Mouse (Mus musculus) cerebellum, adult 11 months (tissue): ENCODE measurements at regions not wholly inside any gene's neighbourhood (a gene's known extent, or its start where the extent isn't known, plus 50 kb on each side); places are given as distances from the start of the nearest gene placed in this dataset.

ENCODE experiments used
- DNase-seq: peaks from one replicate; pipeline ENCODE4 v3.0.0; 2022

- DNase-seq = no peak
Measured at GRCm38 (mm10) chr16:91970461-91970860, 87.6 kb upstream of the Mrps6 start.

- no peak for DNase-seq
Measured at GRCm38 (mm10) chr16:91973183-91973582, 84.9 kb upstream of the Mrps6 start.

DNA sequence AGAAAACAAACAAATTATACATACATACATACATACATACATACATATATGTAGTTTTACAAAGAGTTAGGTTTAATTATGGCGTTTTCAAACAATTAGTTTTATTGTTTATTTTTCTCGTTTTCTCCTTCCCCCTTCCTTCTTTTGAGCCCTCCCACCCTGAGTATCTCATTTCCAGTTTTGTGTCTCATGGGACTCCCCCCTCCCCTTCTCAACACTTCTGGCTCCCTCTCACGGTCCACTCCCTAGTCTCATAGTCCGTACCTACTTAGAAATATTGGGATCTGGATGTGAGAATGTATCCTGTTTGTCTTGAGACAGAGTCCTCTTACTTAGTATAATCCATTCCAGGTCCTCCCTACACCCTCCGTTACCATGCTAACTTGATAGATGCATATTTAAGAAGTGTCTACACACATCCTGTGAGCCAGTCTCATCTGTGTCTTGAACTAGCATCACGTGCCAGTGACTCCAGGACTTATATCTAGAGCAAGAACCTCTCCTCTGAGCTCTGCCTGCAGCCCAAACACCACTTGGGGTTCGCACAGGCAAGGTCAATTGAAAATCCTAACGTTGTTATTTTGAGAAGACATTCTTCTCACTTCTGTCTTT, 81.8 kb upstream of the Mrps6 start:
- DNase-seq = no peak

DNA sequence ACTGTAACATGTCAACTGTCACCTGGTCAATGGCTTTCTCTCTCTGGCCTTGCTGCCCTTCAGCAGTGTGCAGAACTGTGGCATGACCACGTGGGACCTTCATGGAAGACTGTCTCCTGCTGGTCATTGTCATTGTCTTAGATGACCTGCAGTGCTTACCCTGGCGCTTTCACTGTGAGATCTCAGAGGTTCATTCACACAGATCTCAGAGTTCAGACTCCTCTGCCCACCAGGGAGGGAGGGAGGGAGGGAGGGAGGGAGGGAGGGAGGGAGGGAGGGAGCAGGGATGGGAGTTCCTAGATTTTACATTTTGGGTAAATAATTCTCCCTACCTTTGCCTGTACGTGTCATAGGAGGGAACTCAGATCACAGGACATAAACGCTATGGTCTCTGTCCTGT, 79.6 kb upstream of the Mrps6 start:
- no peak for DNase-seq

DNA sequence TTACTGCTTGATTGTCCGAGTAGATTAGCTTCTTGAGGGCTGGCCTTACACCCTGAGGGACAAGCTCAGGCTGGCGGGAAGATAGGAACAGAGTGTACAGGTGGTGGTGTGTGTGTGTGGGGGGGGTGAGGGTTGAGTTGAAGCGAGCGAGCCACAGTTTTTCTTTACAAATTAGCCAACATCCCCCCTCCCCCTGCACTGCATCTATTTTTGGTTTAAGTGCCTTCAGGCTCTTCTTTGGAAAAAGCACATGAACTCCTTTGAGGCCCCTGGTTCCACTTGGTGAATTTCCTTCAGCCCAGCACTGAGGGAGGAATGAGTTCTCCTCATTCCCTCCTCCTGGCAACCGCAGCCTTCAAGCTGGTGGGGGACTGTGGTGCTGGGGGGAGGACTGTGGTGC, 79.2 kb upstream of the Mrps6 start:
- DNase-seq = no peak

DNA sequence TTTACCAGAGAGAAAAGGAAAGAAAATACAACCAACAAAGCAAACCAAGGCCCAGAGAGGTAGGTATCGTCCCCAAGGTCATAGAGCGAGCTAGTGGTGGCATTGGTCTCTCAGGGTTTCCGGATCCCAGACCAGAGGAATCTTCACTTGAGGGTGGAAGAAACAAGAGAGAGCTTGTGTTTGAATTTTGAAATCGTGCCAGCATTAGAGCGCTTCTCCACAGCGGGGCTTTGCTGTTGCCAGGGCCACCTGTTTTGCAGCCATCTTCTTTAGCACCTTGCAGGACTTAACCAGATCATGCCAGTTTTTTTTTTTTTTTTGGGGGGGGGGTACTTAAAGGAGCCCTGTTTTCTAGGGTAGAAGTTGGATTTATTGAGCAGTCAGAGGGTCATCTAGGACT, 77.6 kb upstream of the Mrps6 start:
- no peak for DNase-seq

GRCm38 (mm10) chr16:91985211-91985610, 72.9 kb upstream of the Mrps6 start:
- DNase-seq = no peak

DNA sequence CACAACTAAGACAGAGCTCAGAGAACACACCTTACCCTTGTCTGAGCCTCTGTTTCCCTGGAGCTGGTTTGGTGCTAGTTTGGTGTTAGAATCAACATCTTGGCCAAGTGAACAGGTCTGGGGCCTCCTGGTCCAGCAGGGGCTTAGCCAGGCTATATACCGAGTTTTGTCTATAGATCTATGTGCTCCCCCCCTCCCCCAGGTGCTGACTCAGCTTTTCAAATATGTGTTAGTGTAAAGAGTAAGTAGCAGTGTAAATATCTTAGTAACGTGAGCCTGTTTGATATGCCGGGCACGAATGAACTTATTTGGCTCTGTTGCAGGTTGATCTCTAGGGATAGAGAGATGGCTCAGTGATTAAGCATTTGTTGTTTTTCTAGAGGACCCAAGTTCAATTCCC, 68.7 kb upstream of the Mrps6 start:
- DNase-seq = no peak

GRCm38 (mm10) chr16:91995459-91996190, 62.4 kb upstream of the Mrps6 start:
- peak; percentile 7 for DNase-seq

- no peak for DNase-seq
Measured at GRCm38 (mm10) chr16:92007351-92007750, 50.7 kb upstream of the Mrps6 start.
